Mouse (Mus musculus): ENCODE data around the gene Tesk1.

The Tesk1 gene

DNA sequence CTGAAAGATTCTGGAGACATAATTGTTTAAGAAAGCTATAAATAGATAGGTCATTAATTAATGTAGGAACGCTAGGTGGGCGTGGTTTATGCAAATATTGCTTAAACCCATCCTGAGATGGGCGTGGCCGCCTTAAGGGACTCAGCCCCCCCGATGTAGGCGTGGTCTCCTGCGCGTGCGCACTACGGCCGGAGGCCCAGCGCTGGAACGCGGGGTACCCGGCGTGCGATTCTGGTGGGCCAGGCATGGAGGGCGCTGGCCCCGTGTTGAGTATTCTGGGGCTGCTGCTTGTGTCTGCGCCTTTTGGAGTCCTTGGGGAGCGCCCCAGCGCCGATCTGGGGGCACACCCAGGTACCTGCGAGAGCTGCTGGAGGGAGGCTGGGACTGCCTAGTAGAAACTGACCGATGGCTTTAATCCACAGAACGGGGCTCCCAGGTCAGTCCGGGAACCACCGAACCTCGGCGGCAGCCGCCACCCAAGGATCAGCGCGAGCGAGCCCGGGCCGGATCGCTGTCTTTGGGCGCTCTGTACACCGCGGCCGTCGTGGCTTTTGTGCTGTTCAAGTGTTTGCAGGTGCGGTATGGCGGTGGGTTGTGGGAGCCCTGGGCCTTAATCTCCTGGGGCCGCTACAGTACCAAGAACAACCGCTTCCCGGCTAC lies 51.6 kb downstream of the Tesk1 start:
- DNase-seq (ENCODE audit: low spot score), result peak; percentile 98

DNA sequence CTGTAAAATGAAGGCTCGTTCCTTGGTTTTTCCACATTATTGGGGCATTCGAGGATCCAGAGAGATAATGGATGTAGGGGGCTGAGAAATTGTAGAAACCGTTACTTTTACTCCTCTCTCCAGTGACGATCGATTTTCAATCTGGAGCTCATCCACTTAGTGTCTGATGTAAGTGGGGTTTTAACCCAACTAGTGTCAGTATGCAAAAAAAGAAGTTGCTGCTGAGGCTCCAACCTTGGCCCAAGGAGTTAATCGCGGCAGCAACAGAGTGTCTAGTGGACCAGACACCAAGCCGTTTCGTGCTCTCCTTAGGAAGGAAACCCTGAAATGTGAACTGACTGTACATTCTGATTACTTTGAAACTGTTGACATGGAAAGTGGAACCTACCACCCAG lies 52.1 kb downstream of the Tesk1 start:
- no peak for DNase-seq (ENCODE audit: low spot score)

DNA sequence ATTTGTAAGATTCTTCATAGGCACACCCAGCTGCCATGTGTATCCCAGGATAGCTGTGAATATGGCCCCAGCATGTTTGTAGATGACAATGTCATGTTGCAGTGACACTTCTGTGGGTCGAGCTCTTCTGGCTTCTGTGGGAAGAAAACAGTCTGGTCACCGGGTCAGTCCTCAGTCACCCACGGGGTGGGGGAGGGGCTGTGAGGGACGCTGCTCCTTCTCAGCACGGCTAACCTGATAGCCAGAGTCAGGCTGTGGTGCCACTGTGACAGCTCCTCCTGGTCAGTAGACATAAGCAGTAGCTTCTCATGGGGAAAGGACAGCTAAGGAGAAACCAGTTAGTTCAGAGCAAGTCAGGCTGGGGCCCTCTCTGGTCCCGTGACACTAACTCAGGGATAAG lies 54.8 kb downstream of the Tesk1 start:
- DNase-seq (ENCODE audit: low spot score), result no peak

DNA sequence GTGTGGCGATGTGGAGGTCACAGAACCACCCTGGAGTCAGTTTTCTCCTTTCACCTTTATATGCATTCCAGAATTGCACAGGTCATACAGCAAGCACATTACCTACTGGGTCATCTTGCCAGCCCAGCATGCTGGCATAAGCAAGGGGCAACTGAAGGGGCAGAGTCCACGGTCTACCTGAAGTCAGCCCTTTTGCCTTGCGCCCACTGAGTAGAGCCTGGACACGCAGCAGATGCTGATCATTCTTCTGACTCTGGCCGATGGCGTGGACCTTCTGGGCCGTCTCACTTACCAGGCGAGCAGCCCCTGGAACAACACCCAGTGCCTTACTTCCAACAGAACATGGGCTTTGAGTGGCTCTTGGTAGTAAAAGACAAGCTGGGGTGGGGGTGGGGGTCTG lies 55.7 kb downstream of the Tesk1 start:
- DNase-seq (ENCODE audit: low spot score), result no peak
